Mouse (Mus musculus) forebrain, postnatal 0 days (tissue): Measurements from ENCODE around the gene Mex3a. TPM values are rescaled to one million over a fixed set of nuclear protein-coding genes. Genes with fewer than 3 reads are reported as not detected.

ENCODE experiments used
- ATAC-seq: fragments of 200-750 bp; cut with Nextera tagmentation; 2 replicates; pipeline ENCODE4 v1.8.0; 2017; ENCODE audit warnings: mild to moderate bottlenecking, moderate library complexity
- DNase-seq: peaks from one replicate; pipeline ENCODE4 v3.0.0-alpha.2; 2015
- H3K27ac ChIP-seq: fragments of 300-500 bp; sonication (generic); 2 replicates; pipeline ENCODE4 v1.5.1; 2014; ENCODE audit warnings: low read depth, mild to moderate bottlenecking, antibody characterized with exemption, low read length, moderate library complexity, mixed read lengths
- H3K27me3 ChIP-seq: fragments of 300-500 bp; sonication (generic); 2 replicates; pipeline ENCODE4 v1.6.1; 2014; ENCODE audit warnings: mild to moderate bottlenecking, low read length, mixed read lengths; ENCODE audit not compliant: insufficient read depth
- H3K36me3 ChIP-seq: fragments of 300-500 bp; sonication (generic); 2 replicates; pipeline ENCODE4 v1.6.1; 2014; ENCODE audit warnings: mild to moderate bottlenecking, moderate library complexity; ENCODE audit not compliant: insufficient read depth
- H3K4me1 ChIP-seq: fragments of 300-500 bp; sonication (generic); 2 replicates; pipeline ENCODE4 v1.6.1; 2014; ENCODE audit warnings: antibody characterized with exemption; ENCODE audit not compliant: insufficient read depth
- H3K4me2 ChIP-seq: fragments of 300-500 bp; sonication (generic); 2 replicates; pipeline ENCODE4 v1.6.1; 2014; ENCODE audit warnings: low read depth, mild to moderate bottlenecking, moderate library complexity
- H3K4me3 ChIP-seq: fragments of 300-500 bp; sonication (generic); 2 replicates; pipeline ENCODE4 v1.5.1; 2014; ENCODE audit warnings: low read depth, low read length, mixed read lengths
- H3K9ac ChIP-seq: fragments of 300-500 bp; sonication (generic); 2 replicates; pipeline ENCODE4 v1.6.1; 2014; ENCODE audit warnings: mild to moderate bottlenecking
- H3K9me3 ChIP-seq: fragments of 300-500 bp; sonication (generic); 2 replicates; pipeline ENCODE4 v1.6.1; 2016; ENCODE audit warnings: low read length
- CTCF ChIP-seq: sonication (generic); IDR thresholded peaks from 2 replicates; pipeline ENCODE4 v1.5.1; 2016; ENCODE audit warnings: antibody characterized with exemption, control low read depth, low read depth
- WGBS: fragments of 180-500 bp; shearing (Covaris S2); extraction: QIAGEN DNeasy Blood & Tissue Kit; methylation state at CpG from one replicate; pipeline ENCODE4 v1.1.7; 2014; 5-methylcytosine and 5-hydroxymethylcytosine counted together
- polyA plus RNA-seq: library from polyadenylated mRNA; unstranded; fragments of >200 nt; fragmentation: Nextera tagmentation; extraction: Ambion mirVana; gene quantifications from 2 replicates; pipeline ENCODE4 v1.2.1, GENCODE M21; 2015
- total RNA-seq: library from RNA; depleted of rRNA; stranded (reverse); fragments of >200 nt; gene quantifications from 2 replicates; pipeline ENCODE4 v1.2.3, GENCODE M21; 2014

Mex3a gene
- total and polyA plus RNA-seq, 2 experiments from 2014 or later, result 20.5 to 71.9 TPM

DNA sequence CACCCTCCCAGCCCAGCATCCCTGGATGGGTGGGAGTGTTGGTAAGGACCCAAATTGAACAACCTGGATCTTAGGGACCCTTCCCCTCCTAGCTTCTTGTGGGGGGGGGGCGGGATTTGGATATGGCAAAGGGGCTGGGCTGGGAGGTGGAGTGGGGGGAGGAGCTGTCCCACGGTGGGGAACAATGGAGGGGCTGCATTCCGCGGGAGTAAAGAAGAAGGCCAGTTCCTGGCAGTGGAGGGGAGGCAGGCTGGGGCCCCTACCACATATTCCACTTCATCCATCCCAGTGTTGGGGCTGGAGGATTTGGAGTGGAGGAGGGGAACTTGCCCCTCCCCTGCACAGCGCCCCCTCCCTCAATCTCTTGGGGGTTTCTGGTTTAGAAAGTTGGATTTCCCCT, 1.5 kb downstream of the Mex3a start:
- DNase-seq (no peak), ATAC-seq (no peak)
- Histone ChIP-seq H3K4me3 (peak overlapping the region; percentile 60), H3K9me3 (no peaks in the 10 kb centered on the region), H3K4me1 (peaks cover 39% of the 10 kb centered on the region), H3K27me3 (no peaks in the 10 kb centered on the region), H3K27ac (peak overlapping the region; percentile 99), H3K9ac (peak overlapping the region; percentile 100), H3K4me2 (peak overlapping the region; percentile 78), H3K36me3 (peaks cover 30% of the 10 kb centered on the region)
- no peak for TF ChIP-seq CTCF
- 6% methylated on average over 5 of the region's 5 CpGs for WGBS

- H3K36me3 ChIP-seq, result peaks cover 37% of the 10 kb centered on the region
- WGBS, result 7% methylated on average over 3 of the region's 3 CpGs
These were observed 2.8 kb downstream of the Mex3a start for GRCm38 (mm10) chr3:88535005-88535404.

GRCm38 (mm10) chr3:88535527-88535926, 3.3 kb downstream of the Mex3a start:
- Histone ChIP-seq H3K4me1 (peaks cover 23% of the 10 kb centered on the region), H3K4me3 (peak overlapping the region; percentile 60), H3K27ac (peak overlapping the region; percentile 58), H3K27me3 (no peaks in the 10 kb centered on the region), H3K9ac (peak overlapping the region; percentile 56), H3K9me3 (no peaks in the 10 kb centered on the region), H3K4me2 (peak overlapping the region; percentile 78), H3K36me3 (peaks cover 41% of the 10 kb centered on the region)
- DNase-seq, result no peak
- ATAC-seq, result no peak
- TF ChIP-seq CTCF, result no peak
- WGBS, result 15% methylated on average over 4 of the region's 4 CpGs

More at GRCm38 (mm10) chr3:88535005-88535404, 2.8 kb downstream of the Mex3a start:
- no peaks in the 10 kb centered on the region for H3K27me3 ChIP-seq
- TF ChIP-seq CTCF, result no peak
- no peaks in the 10 kb centered on the region for H3K9me3 ChIP-seq
- H3K4me1 ChIP-seq, result peaks cover 29% of the 10 kb centered on the region
- DNase-seq (no peak), ATAC-seq (no peak)
- peak overlapping the region; percentile 78 for H3K4me2 ChIP-seq
- peak overlapping the region; percentile 56 for H3K9ac ChIP-seq
- peak overlapping the region; percentile 60 for H3K4me3 ChIP-seq
- peak overlapping the region; percentile 58 for H3K27ac ChIP-seq

DNA sequence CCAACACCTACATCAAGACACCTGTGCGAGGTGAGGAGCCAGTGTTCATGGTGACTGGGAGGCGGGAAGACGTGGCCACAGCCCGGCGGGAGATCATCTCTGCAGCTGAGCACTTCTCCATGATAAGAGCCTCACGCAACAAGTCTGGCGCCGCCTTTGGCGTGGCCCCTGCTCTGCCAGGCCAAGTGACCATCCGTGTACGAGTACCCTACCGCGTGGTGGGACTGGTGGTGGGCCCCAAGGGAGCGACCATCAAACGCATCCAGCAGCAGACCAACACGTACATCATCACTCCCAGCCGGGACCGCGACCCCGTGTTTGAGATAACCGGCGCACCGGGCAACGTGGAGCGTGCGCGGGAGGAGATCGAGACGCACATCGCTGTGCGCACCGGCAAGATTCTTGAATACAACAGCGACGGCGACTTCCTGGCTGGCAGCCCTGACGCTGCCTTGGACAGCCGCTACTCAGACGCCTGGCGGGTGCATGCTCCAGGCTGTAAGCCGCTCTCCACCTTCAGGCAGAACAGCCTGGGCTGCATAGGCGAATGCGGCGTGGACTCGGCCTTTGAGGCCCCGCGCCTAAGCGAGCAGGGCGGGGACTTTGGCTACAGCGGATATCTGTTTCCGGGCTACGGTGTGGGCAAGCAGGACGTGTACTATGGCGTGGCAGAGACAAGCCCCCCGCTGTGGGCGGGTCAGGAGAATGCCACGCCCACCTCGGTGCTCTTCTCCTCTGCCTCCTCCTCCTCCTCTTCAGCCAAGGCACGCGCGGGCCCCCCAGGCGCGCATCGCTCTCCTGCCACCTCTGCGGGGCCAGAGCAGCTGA, 4.1 kb downstream of the Mex3a start:
- DNase-seq (peak; percentile 61), ATAC-seq (no peak)
- Histone ChIP-seq H3K4me1 (peaks cover 23% of the 10 kb centered on the region), H3K27ac (peak overlapping the region; percentile 66), H3K4me3 (peak overlapping the region; percentile 60), H3K36me3 (peaks cover 47% of the 10 kb centered on the region), H3K27me3 (no peaks in the 10 kb centered on the region), H3K4me2 (peak overlapping the region; percentile 78), H3K9ac (peak overlapping the region; percentile 56), H3K9me3 (no peaks in the 10 kb centered on the region)
- TF ChIP-seq CTCF, result no peak
- WGBS, result 4% methylated on average over 64 of the region's 64 CpGs

DNA sequence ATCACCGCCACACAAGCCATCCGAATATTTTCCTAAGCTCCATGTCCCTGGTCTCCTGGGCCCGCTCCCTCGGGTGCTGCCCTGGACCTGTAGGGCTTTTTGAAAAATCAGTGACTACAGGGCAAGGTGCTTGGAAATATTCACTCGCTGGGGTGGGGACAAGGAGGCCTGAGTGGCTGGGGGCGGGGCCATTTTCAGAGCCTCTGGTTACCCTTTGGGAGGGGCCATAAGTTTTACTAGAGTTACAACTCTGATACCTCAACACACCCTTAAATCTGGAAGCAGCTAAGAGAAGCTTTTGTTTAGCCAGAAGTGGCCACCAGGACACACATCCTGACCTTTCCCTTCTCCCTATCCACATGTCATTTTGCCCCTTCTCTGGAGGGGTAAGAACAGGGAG, 5.0 kb downstream of the Mex3a start:
- TF ChIP-seq CTCF, result no peak
- no peaks in the 10 kb centered on the region for H3K27me3 ChIP-seq
- no peak for ATAC-seq
- 51% methylated on average over 6 of the region's 6 CpGs for WGBS
- no peak for DNase-seq
- peaks cover 23% of the 10 kb centered on the region for H3K4me1 ChIP-seq
- no peak overlapping the region for H3K4me3 ChIP-seq
- H3K9ac ChIP-seq, result peak overlapping the region; percentile 56; the same call in 1 of the 2 replicates
- peak overlapping the region; percentile 66 for H3K27ac ChIP-seq
- no peaks in the 10 kb centered on the region for H3K9me3 ChIP-seq
- peaks cover 47% of the 10 kb centered on the region for H3K36me3 ChIP-seq
- peak overlapping the region; percentile 78 for H3K4me2 ChIP-seq

DNA sequence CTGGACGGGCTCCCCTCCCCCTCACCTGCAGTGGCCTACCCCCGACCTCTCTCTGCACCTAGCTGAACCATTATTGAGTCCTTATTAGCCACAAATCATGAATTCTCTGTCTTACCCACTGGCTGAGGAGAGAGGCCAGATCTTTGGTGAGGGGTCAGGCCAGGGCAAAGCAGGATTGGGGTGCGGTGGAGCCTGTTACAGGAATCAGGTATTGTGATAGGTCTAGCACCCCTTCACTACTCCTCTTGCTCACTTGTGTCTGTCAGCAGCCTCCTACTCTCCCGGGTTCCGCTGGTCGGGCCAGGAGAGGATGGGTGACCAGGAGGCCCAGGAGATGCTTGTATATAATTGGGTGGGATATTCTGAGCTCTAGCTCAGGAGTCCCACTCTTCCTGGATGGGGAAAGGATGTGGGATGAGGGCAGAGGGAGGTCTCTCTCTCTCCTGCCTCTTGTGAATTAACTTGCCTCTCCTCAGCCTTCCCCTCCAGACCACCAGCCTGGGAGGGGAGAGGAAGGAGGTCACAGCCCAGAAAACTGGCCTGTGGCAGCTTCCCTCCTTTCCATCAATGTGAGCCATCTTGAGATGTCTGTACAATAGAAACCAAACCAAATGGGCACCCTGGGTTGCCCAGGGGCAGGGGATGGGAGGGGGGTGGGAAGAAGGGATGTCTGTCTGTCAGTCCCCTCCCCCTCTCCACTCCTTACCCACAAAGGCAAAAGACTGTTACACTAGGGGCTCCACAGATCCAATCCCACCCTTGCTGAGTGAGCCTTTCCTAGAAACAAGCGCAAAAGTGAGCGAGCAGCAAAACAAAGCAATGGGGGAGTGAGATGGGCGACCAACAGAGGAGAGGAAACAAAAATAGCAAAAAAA, 6.3 kb downstream of the Mex3a start:
- DNase-seq (no peak), ATAC-seq (no peak)
- H3K27ac ChIP-seq, result peak overlapping the region; percentile 41; the same call in 1 of the 2 replicates
- no peaks in the 10 kb centered on the region for H3K27me3 ChIP-seq
- 16% methylated on average over 9 of the region's 9 CpGs for WGBS
- H3K36me3 ChIP-seq, result peaks cover 47% of the 10 kb centered on the region
- H3K9me3 ChIP-seq, result no peaks in the 10 kb centered on the region
- H3K4me3 ChIP-seq, result no peak overlapping the region
- H3K4me1 ChIP-seq, result peaks cover 23% of the 10 kb centered on the region
- peak overlapping the region; percentile 5; the same call in 1 of the 2 replicates for H3K4me2 ChIP-seq
- H3K9ac ChIP-seq, result no peak overlapping the region
- no peak for TF ChIP-seq CTCF
